Mouse (Mus musculus): Measurements from ENCODE around the gene Krtap29-1. TPM values are rescaled to one million over a fixed set of nuclear protein-coding genes. Genes with fewer than 3 reads are reported as not detected.

Gene Krtap29-1
- polyA plus RNA-seq, 1 experiment from 2014 or later: not detected

DNA sequence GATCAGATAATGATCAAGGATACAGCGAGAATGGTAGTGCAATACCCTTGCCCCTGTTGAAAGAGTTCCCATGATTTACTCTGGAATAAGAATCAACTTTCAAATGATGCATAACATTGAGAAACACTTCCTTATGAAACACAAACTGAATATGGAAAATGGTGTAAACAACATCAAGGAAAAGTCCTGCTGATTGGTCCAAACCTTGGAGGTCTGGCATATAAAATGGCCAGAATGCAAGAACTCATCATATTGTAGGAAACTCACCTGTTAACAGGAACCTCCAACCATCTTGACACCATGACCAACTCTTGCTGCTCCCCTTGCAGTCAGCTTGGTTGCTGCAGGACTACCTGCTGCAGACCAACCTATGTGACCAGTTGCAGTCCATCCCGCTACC lies 30.7 kb downstream of the Krtap29-1 start, which contains the start of gene Krtap9-5:
TSS of gene Krtap9-5 (plus strand) at position 301 of the 400 bp plus-strand sequence.
- DNase-seq (ENCODE audit: low spot score): no peak

DNA sequence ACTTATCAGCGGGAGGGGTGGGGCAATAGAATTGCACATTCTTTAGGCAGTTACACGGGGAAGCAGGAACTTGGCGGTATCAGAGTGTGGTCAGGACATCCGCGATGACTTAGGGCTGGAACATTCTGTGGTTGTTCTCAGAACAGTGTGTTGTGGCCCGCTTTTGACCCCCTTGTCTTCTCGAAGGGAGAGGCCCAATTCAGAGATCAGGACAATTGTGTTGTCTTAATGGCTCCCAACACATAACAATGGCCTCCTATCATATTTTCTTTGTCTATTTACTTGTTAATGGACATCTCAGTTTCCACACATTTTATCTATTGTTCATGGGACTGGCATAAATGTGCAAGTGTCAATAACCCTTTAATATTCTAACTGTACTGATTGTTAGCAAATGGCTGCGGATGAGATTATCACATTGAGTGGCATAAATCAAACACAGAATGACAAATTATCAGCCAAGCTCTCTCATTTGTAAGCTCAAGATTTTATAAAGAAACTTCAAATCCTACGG lies 41.0 kb downstream of the Krtap29-1 start:
- DNase-seq (ENCODE audit: low spot score): no peak

DNA sequence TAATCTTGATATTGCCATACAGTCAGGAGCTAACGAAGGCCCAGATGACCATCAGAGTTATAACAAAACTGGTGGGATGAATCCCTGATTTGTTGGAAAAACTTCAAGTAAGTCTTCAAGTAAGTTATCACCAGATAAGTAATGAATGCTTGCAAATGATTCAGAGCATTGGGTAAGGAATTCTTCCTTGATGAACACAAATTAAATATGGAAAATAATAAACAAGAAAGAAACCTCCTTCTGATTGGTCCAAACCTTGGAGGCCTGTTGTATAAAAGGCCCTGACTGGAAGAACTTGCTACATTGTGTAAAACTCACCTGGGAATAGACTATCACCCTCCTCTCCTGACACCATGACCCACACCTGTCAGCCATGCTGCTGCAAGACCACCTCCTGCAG lies 42.9 kb downstream of the Krtap29-1 start, which contains the start of gene Krtap31-2:
TSS of gene Krtap31-2 (plus strand) at position 301 of the 400 bp plus-strand sequence.
- no peak for DNase-seq (ENCODE audit: low spot score)

Other genes with a start within 250 kb of the Krtap29-1 start
- gene Gm14180, start 244.8 kb downstream of the Krtap29-1 start, polyA plus RNA-seq (2015; fragmentation: Nextera tagmentation; extraction: Ambion mirVana): not detected in 2 replicates
- not detected in 2 replicates for gene Gm11595, start 206.1 kb downstream of the Krtap29-1 start, polyA plus RNA-seq (2015; fragmentation: Nextera tagmentation; extraction: Ambion mirVana)
- gene Krtap4-8, start 198.3 kb downstream of the Krtap29-1 start, polyA plus RNA-seq (2015; fragmentation: Nextera tagmentation; extraction: Ambion mirVana): not detected in 2 replicates
- gene Krtap4-9, start 193.9 kb downstream of the Krtap29-1 start, polyA plus RNA-seq (2015; fragmentation: Nextera tagmentation; extraction: Ambion mirVana): not detected in 2 replicates
- gene Gm11596, start 185.6 kb downstream of the Krtap29-1 start, polyA plus RNA-seq (2015; fragmentation: Nextera tagmentation; extraction: Ambion mirVana): not detected in 2 replicates
- not detected in 2 replicates for gene Gm11569, start 180.1 kb downstream of the Krtap29-1 start, polyA plus RNA-seq (2015; fragmentation: Nextera tagmentation; extraction: Ambion mirVana)
- gene Gm11554, start 174.6 kb downstream of the Krtap29-1 start, polyA plus RNA-seq (2015; fragmentation: Nextera tagmentation; extraction: Ambion mirVana): not detected in 2 replicates
- gene Krtap4-13, start 169.2 kb downstream of the Krtap29-1 start, polyA plus RNA-seq (2015; fragmentation: Nextera tagmentation; extraction: Ambion mirVana): not detected in 2 replicates
- not detected in 2 replicates for gene Gm11564, start 163.4 kb downstream of the Krtap29-1 start, polyA plus RNA-seq (2015; fragmentation: Nextera tagmentation; extraction: Ambion mirVana)
- not detected in 2 replicates for gene 2300003K06Rik, start 141.0 kb downstream of the Krtap29-1 start, polyA plus RNA-seq (2015; fragmentation: Nextera tagmentation; extraction: Ambion mirVana)
- not detected in 2 replicates for gene Krtap4-16, start 127.4 kb downstream of the Krtap29-1 start, polyA plus RNA-seq (2015; fragmentation: Nextera tagmentation; extraction: Ambion mirVana)
- gene Gm11568, start 121.1 kb downstream of the Krtap29-1 start, polyA plus RNA-seq (2015; fragmentation: Nextera tagmentation; extraction: Ambion mirVana): not detected in 2 replicates
- not detected in 2 replicates for gene Gm11559, start 114.6 kb downstream of the Krtap29-1 start, polyA plus RNA-seq (2015; fragmentation: Nextera tagmentation; extraction: Ambion mirVana)
- gene Krtap9-1, start 105.7 kb downstream of the Krtap29-1 start, polyA plus RNA-seq (2015; fragmentation: Nextera tagmentation; extraction: Ambion mirVana): not detected in 2 replicates
- gene Gm11567, start 99.9 kb downstream of the Krtap29-1 start, polyA plus RNA-seq (2015; fragmentation: Nextera tagmentation; extraction: Ambion mirVana): not detected in 2 replicates
- not detected in 2 replicates for gene Krtap31-1, start 71.1 kb downstream of the Krtap29-1 start, polyA plus RNA-seq (2015; fragmentation: Nextera tagmentation; extraction: Ambion mirVana)
- gene Gm11565, start 64.3 kb downstream of the Krtap29-1 start, polyA plus RNA-seq (2015; fragmentation: Nextera tagmentation; extraction: Ambion mirVana): 0.14 TPM in 1 of 2 replicates, not detected in the other
- not detected in 2 replicates for gene Krtap31-2, start 42.8 kb downstream of the Krtap29-1 start, polyA plus RNA-seq (2015; fragmentation: Nextera tagmentation; extraction: Ambion mirVana)
- gene Krtap9-5, start 30.6 kb downstream of the Krtap29-1 start, polyA plus RNA-seq (2015; fragmentation: Nextera tagmentation; extraction: Ambion mirVana): not detected in 2 replicates
- gene Krtap16-1, start 7.5 kb upstream of the Krtap29-1 start, polyA plus RNA-seq (2015; fragmentation: Nextera tagmentation; extraction: Ambion mirVana): not detected in 2 replicates
- gene Krtap17-1, start 14.9 kb upstream of the Krtap29-1 start, polyA plus RNA-seq (2015; fragmentation: Nextera tagmentation; extraction: Ambion mirVana): 0.23 TPM in 1 of 2 replicates, not detected in the other
- 0.10 and 0.29 TPM in 2 replicates for gene Krt33a, start 37.2 kb upstream of the Krtap29-1 start, polyA plus RNA-seq (2015; fragmentation: Nextera tagmentation; extraction: Ambion mirVana)
- gene Krt33b, start 50.8 kb upstream of the Krtap29-1 start, polyA plus RNA-seq (2015; fragmentation: Nextera tagmentation; extraction: Ambion mirVana): 0.26 and 0.30 TPM in 2 replicates
- gene Krt34, start 62.5 kb upstream of the Krtap29-1 start, polyA plus RNA-seq (2015; fragmentation: Nextera tagmentation; extraction: Ambion mirVana): 0.10 TPM in 1 of 2 replicates, not detected in the other
- gene Krt31, start 71.5 kb upstream of the Krtap29-1 start, polyA plus RNA-seq (2015; fragmentation: Nextera tagmentation; extraction: Ambion mirVana): 0.12 and 0.14 TPM in 2 replicates
- 0.13 and 0.18 TPM in 2 replicates for gene Krt32, start 109.2 kb upstream of the Krtap29-1 start, polyA plus RNA-seq (2015; fragmentation: Nextera tagmentation; extraction: Ambion mirVana)
- gene Krt35, start 117.2 kb upstream of the Krtap29-1 start, polyA plus RNA-seq (2015; fragmentation: Nextera tagmentation; extraction: Ambion mirVana): 0.06 and 0.16 TPM in 2 replicates
- 0.24 and 0.29 TPM in 2 replicates for gene Krt36, start 126.6 kb upstream of the Krtap29-1 start, polyA plus RNA-seq (2015; fragmentation: Nextera tagmentation; extraction: Ambion mirVana)
- gene Krt13, start 142.5 kb upstream of the Krtap29-1 start, polyA plus RNA-seq (2015; fragmentation: Nextera tagmentation; extraction: Ambion mirVana): 0.66 and 18.2 TPM in 2 replicates
- gene Krt15, start 156.9 kb upstream of the Krtap29-1 start, polyA plus RNA-seq (2015; fragmentation: Nextera tagmentation; extraction: Ambion mirVana): 5.2 and 35.5 TPM in 2 replicates
- 10.2 and 19.1 TPM in 2 replicates for gene Krt19, start 169.6 kb upstream of the Krtap29-1 start, polyA plus RNA-seq (2015; fragmentation: Nextera tagmentation; extraction: Ambion mirVana)
- gene Krt9, start 214.2 kb upstream of the Krtap29-1 start, polyA plus RNA-seq (2015; fragmentation: Nextera tagmentation; extraction: Ambion mirVana): 0.08 and 0.10 TPM in 2 replicates
- 40.8 and 47.9 TPM in 2 replicates for gene Krt14, start 228.5 kb upstream of the Krtap29-1 start, polyA plus RNA-seq (2015; fragmentation: Nextera tagmentation; extraction: Ambion mirVana)

All from thymus, postnatal 0 days (tissue).